Mouse (Mus musculus): Measurements from ENCODE around the gene Shisa9. TPM values are rescaled to one million over a fixed set of nuclear protein-coding genes. Genes with fewer than 3 reads are reported as not detected.
A peak's percentile ranks its signal among the peaks of the same experiment; 100 is the strongest.

The Shisa9 gene
- polyA plus RNA-seq, 1 experiment from 2014 or later: 0.22 TPM

- H3K27me3 ChIP-seq (ENCODE audit: control insufficient read depth, insufficient read depth, low read length): no peaks in the 10 kb centered on the region
- WGBS: 39% methylated on average over 3 of the region's 3 CpGs
- no peak overlapping the region for H3K9ac ChIP-seq (ENCODE audit: low read length)
- H3K9me3 ChIP-seq (ENCODE audit: control insufficient read depth, low read length): no peaks in the 10 kb centered on the region
- DNase-seq (ENCODE audit: low spot score): peak; percentile 18
- H3K4me2 ChIP-seq (replicated peaks; ENCODE audit: low read depth): no peak overlapping the region
- TF ChIP-seq CTCF (IDR thresholded peaks at IDR 0.05; ENCODE audit: low read depth) (no peak), EP300 (optimal IDR thresholded peaks at IDR 0.05) (no peak)
- H3K36me3 ChIP-seq (ENCODE audit: control insufficient read depth, insufficient read depth, low read length): no peaks in the 10 kb centered on the region
- ATAC-seq (ENCODE audit: low FRiP score, low TSS enrichment): peak; percentile 47; the same call in 1 of the 2 replicates
- H3K27ac ChIP-seq (replicated peaks): no peak overlapping the region
- H3K4me1 ChIP-seq (replicated peaks; ENCODE audit: control insufficient read depth, insufficient read depth): no peaks in the 10 kb centered on the region
- no peak overlapping the region for H3K4me3 ChIP-seq (ENCODE audit: low read depth, low read length)
Measured at GRCm38 (mm10) chr16:12076270-12076669, 92.4 kb downstream of the Shisa9 start.

- Histone ChIP-seq H3K27me3 (ENCODE audit: control insufficient read depth, insufficient read depth, low read length) (no peaks in the 10 kb centered on the region), H3K9ac (ENCODE audit: low read length) (no peak overlapping the region), H3K27ac (replicated peaks) (no peak overlapping the region), H3K9me3 (ENCODE audit: control insufficient read depth, low read length) (no peaks in the 10 kb centered on the region), H3K36me3 (ENCODE audit: control insufficient read depth, insufficient read depth, low read length) (no peaks in the 10 kb centered on the region), H3K4me3 (ENCODE audit: low read depth, low read length) (no peak overlapping the region), H3K4me2 (replicated peaks; ENCODE audit: low read depth) (no peak overlapping the region), H3K4me1 (replicated peaks; ENCODE audit: control insufficient read depth, insufficient read depth) (no peaks in the 10 kb centered on the region)
- ATAC-seq (ENCODE audit: low FRiP score, low TSS enrichment): no peak
- WGBS: 62% methylated on average over 2 of the region's 2 CpGs
- no peak for DNase-seq (ENCODE audit: low spot score)
- TF ChIP-seq CTCF (IDR thresholded peaks at IDR 0.05; ENCODE audit: low read depth): no peak
- TF ChIP-seq EP300 (optimal IDR thresholded peaks at IDR 0.05): no peak
Measured at GRCm38 (mm10) chr16:12076700-12077099, 92.8 kb downstream of the Shisa9 start.

GRCm38 (mm10) chr16:12083082-12083481, 99.2 kb downstream of the Shisa9 start:
- H3K4me2 ChIP-seq (replicated peaks; ENCODE audit: low read depth): no peak overlapping the region
- TF ChIP-seq CTCF (IDR thresholded peaks at IDR 0.05; ENCODE audit: low read depth) (no peak), EP300 (optimal IDR thresholded peaks at IDR 0.05) (no peak)
- H3K9me3 ChIP-seq (ENCODE audit: control insufficient read depth, low read length): no peaks in the 10 kb centered on the region
- no peaks in the 10 kb centered on the region for H3K27me3 ChIP-seq (ENCODE audit: control insufficient read depth, insufficient read depth, low read length)
- H3K4me3 ChIP-seq (ENCODE audit: low read depth, low read length): no peak overlapping the region
- H3K4me1 ChIP-seq (replicated peaks; ENCODE audit: control insufficient read depth, insufficient read depth): no peaks in the 10 kb centered on the region
- H3K27ac ChIP-seq (replicated peaks): no peak overlapping the region
- 75% methylated on average over 2 of the region's 2 CpGs for WGBS
- ATAC-seq (ENCODE audit: low FRiP score, low TSS enrichment) (no peak), DNase-seq (ENCODE audit: low spot score) (no peak)
- no peak overlapping the region for H3K9ac ChIP-seq (ENCODE audit: low read length)
- no peaks in the 10 kb centered on the region for H3K36me3 ChIP-seq (ENCODE audit: control insufficient read depth, insufficient read depth, low read length)

- WGBS: 49% methylated on average over 5 of the region's 5 CpGs
- ATAC-seq (ENCODE audit: low FRiP score, low TSS enrichment) (no peak), DNase-seq (ENCODE audit: low spot score) (no peak)
Measured at GRCm38 (mm10) chr16:12090604-12091235, 106.8 kb downstream of the Shisa9 start.

GRCm38 (mm10) chr16:12093253-12093652, 109.3 kb downstream of the Shisa9 start:
- WGBS: 64% methylated on average over 4 of the region's 4 CpGs
- Histone ChIP-seq H3K27me3 (ENCODE audit: control insufficient read depth, insufficient read depth, low read length) (no peaks in the 10 kb centered on the region), H3K27ac (replicated peaks) (no peak overlapping the region), H3K4me1 (replicated peaks; ENCODE audit: control insufficient read depth, insufficient read depth) (no peaks in the 10 kb centered on the region), H3K4me3 (ENCODE audit: low read depth, low read length) (no peak overlapping the region), H3K9ac (ENCODE audit: low read length) (no peak overlapping the region), H3K9me3 (ENCODE audit: control insufficient read depth, low read length) (no peaks in the 10 kb centered on the region), H3K36me3 (ENCODE audit: control insufficient read depth, insufficient read depth, low read length) (no peaks in the 10 kb centered on the region), H3K4me2 (replicated peaks; ENCODE audit: low read depth) (no peak overlapping the region)
- no peak for ATAC-seq (ENCODE audit: low FRiP score, low TSS enrichment)
- DNase-seq (ENCODE audit: low spot score): no peak
- TF ChIP-seq CTCF (IDR thresholded peaks at IDR 0.05; ENCODE audit: low read depth): no peak
- TF ChIP-seq EP300 (optimal IDR thresholded peaks at IDR 0.05): no peak

More at GRCm38 (mm10) chr16:12090604-12091235, 106.8 kb downstream of the Shisa9 start:
- no peak overlapping the region for H3K27ac ChIP-seq (replicated peaks)
- no peak overlapping the region for H3K4me2 ChIP-seq (replicated peaks; ENCODE audit: low read depth)
- no peaks in the 10 kb centered on the region for H3K9me3 ChIP-seq (ENCODE audit: control insufficient read depth, low read length)
- no peaks in the 10 kb centered on the region for H3K27me3 ChIP-seq (ENCODE audit: control insufficient read depth, insufficient read depth, low read length)
- H3K36me3 ChIP-seq (ENCODE audit: control insufficient read depth, insufficient read depth, low read length): no peaks in the 10 kb centered on the region
- H3K9ac ChIP-seq (ENCODE audit: low read length): no peak overlapping the region
- no peak overlapping the region for H3K4me3 ChIP-seq (ENCODE audit: low read depth, low read length)
- TF ChIP-seq EP300 (optimal IDR thresholded peaks at IDR 0.05) (no peak), CTCF (IDR thresholded peaks at IDR 0.05; ENCODE audit: low read depth) (no peak)
- no peaks in the 10 kb centered on the region for H3K4me1 ChIP-seq (replicated peaks; ENCODE audit: control insufficient read depth, insufficient read depth)

GRCm38 (mm10) chr16:12094784-12095315, 110.9 kb downstream of the Shisa9 start:
- no peaks in the 10 kb centered on the region for H3K9me3 ChIP-seq (ENCODE audit: control insufficient read depth, low read length)
- WGBS: 57% methylated on average over 7 of the region's 7 CpGs
- no peak for ATAC-seq (ENCODE audit: low FRiP score, low TSS enrichment)
- H3K27me3 ChIP-seq (ENCODE audit: control insufficient read depth, insufficient read depth, low read length): no peaks in the 10 kb centered on the region
- no peak overlapping the region for H3K4me3 ChIP-seq (ENCODE audit: low read depth, low read length)
- no peaks in the 10 kb centered on the region for H3K36me3 ChIP-seq (ENCODE audit: control insufficient read depth, insufficient read depth, low read length)
- H3K4me2 ChIP-seq (replicated peaks; ENCODE audit: low read depth): no peak overlapping the region
- TF ChIP-seq EP300 (optimal IDR thresholded peaks at IDR 0.05) (no peak), CTCF (IDR thresholded peaks at IDR 0.05; ENCODE audit: low read depth) (no peak)
- H3K4me1 ChIP-seq (replicated peaks; ENCODE audit: control insufficient read depth, insufficient read depth): no peaks in the 10 kb centered on the region
- no peak overlapping the region for H3K9ac ChIP-seq (ENCODE audit: low read length)
- DNase-seq (ENCODE audit: low spot score): no peak
- no peak overlapping the region for H3K27ac ChIP-seq (replicated peaks)

Measured in stomach, postnatal 0 days (tissue).